Mouse (Mus musculus): ENCODE data around the gene Ulk4.

The Ulk4 gene

DNA sequence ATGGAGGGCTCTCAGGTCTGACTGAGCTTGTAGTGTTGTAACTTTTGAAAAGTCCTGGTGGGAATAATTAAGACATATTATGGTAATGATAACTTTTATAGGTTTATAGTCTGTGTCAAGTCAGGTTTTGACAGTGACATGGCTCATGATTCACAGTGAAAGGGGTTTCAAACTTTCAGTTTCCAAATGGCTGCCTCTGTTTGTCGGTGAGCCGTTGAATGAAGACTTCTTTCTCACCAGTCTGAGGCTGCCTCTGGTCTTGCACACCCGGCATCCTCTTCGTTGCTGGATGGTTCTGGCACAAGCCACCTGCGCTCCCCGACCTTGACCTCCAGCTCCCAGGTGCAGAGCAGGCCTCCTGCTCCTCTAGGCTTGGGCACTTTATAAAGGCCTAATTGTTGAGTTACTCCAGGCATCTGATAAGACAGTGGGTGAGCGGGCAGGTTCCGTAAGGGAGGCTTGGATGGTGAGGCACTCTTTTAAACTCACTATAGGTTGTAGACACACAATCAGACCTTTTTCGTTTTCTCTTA, 22.3 kb upstream of the Ulk4 start:
- DNase-seq = no peak

GRCm38 (mm10) chr9:121298411-121299091, 21.6 kb upstream of the Ulk4 start:
- peak; percentile 70 for DNase-seq

DNA sequence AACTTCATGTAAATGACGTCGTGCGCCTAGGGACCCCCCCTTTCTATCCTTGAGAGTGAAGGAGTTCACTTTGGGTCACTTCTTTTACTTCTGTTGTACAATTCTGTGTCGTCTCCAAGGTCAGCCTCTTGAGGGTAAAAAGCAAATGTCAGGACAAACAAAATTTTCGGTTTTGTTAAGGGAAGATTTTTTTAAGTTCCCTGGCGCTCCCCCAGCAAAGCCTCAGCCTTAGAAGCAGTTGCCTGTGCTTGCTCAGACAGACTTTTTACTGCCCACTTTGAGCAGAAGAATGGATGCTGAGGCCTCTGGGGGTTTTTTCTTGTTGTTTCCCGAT, 21.0 kb upstream of the Ulk4 start:
- DNase-seq = no peak

DNA sequence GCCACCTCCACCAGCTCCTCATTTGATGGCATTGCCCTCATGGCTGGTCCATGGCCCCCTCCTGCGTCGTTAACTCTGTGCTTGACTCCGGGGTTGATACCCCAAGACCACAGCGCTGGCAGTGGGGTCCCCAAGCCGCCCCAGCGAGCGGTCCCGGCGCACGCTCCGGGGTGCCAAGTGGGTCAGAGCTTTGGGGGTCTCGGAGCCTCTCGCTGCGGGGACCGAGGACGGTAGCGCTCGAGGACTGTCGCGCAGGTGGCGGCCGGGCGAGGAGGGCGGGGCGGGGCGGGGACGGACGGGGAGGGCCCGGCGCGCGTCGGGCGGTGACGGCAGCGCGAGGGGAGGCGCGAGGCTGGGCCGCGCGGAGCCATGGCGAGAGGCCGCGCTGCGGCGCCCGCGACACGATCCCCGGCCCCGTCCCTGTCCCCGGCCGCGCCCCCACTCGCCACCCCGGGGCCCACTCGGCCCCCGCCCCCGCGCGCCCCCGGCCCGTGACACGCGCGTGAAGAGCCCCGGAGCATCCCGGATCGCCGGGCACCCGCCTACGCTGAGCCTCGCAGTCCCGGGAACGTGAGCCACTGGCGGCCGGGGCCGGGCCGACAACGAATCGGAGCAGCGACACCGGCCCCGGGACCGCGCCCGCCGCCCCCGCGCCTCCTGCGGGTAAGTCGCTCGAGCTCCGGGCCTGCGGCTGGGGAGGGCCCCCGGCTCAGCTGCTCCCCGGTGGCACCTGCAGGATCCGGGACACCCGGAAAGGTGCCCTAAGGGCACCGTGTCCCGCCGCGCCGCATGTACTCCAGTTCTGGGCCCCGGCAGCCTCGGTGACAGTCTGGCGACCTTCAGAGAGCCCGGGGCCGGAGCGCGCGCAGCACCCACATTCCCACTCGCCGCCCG, 20.4 kb upstream of the Ulk4 start, which contains the start of gene Trak1:
Gene Trak1 (plus strand): TSS at position 332 of the 894 bp plus-strand sequence.
- DNase-seq = peak; percentile 82

DNA sequence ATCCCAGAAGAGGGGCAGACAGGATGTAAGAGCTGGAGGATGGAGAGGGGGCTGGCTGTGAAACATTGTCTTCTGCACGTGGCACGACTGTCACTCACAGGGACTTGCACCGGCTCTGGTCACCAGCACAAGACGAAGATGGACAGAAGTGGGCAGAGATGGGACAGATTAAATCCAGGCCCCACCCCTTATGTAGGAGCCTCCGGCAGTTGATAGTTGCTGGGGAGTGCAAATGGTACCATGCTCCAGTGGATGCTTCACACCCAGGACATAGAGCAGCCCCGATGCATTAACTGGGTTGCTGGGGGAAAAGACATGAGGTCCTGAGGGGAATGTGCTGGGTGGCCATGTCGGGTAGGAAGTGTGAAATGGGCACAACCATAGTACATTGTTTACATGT, 18.2 kb upstream of the Ulk4 start:
- no peak for DNase-seq

DNA sequence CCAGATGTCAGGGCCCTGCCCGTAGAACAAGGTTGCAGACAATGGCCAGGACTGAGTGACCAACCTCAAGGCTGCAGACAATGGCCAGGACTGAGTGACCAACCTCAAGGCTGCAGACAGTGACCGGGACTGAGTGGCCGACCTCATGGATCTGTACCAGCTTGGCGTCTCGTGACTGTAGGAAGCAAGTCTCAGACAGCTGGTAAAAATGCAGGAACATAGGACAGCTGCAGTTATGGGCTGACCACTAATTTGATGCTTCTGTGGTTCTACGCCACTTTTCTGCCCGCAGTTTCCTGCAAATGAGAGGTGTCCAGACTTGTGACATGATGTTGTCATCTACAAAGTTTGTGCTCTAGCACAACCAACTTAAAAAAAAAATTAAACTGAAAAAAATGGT, 16.2 kb upstream of the Ulk4 start:
- DNase-seq = no peak

DNA sequence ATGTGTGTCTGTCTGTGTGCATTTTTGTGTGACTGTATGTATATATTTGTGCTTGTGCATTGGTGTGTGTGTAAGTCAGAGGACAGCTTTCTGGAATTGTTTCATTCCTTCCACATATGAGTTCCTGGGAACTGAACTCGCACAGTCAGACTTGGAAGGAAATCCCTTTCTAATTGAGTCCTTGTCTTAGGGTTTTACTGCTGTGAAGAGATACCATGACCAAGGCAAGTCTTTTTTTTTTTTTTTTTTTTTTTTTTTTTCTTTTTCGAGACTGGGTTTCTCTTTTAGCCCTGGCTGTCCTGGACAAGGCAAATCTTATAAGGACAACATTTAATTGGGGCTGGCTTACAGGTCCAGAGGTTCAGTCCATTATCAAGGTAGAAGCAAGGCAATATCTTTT, 14.3 kb upstream of the Ulk4 start:
- no peak for DNase-seq

DNA sequence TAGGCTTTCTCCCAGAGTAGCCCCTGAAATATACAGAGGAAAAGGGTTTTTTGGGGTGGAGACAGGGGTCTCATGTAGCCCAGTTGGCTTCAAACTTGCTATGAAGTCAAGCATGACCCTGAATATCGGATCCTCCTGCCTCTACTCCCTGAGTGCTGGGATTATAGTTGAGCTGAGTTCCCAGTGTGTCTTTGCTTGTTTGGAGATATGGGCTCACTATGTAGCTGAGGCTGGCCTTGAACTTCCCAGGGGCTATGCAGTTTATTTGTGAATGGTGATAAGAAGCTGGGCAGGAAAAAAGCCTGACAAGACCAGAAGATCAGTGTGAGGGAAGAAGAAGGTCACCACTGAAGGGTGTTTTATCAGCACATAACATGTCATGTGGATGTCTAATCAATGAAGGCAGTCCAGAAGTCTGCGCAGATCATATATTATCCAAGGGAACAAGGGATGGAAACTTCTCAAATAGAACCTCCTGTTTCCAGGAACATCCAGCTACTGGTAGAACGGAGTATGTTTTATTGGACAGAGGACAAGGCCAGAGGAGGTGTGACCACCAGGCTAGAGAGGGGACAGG, 9.4 kb upstream of the Ulk4 start:
- DNase-seq = no peak

DNA sequence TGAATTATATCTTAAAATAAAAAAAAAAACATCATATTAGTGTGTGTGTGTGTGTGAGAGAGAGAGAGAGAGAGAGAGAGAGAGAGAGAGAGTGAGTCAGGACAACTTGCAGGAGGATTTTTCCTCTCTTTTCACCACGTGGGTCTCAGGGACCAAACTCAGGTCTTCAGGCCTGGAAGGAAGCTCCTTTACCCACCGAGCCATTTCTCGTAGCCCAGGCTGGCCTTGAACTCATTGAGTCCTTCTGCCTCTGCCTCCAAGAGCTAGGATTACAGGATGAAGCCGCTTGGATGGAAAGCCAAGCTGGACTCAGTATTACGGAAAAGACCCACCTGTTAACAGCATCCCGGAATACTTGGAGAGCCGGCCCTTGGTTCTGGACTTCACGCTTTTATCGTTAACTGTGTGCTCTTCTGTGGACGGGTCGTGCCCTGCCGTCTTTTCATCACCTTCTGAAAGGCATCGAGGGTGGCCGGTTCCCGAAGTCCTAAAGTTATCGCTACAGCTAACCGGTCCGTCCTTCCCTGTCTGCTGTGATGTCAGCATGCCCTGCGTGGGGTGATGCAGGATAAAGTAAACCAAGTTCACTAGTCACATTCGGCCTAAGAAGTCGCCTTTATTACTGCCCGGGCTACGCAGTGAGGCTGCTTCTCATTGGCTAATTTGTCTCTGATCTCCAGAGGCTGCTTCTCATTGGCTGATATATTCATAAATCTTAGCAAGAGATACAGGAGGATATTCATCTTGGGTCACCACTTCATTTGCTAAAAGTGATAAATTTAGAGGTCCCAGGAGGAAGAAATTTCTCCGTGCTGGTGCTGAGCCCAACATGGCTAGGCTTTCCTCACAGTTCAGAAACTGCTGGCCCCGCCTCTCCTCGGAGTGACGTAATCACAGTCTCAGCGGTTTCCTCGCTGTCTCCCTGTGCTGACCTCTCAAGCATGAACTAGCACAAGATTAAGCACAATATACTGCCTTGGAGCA, 8.6 kb upstream of the Ulk4 start:
- peak; percentile 78 for DNase-seq

- peak; percentile 79 for DNase-seq
Observed at GRCm38 (mm10) chr9:121284422-121284821, 7.4 kb upstream of the Ulk4 start.

DNA sequence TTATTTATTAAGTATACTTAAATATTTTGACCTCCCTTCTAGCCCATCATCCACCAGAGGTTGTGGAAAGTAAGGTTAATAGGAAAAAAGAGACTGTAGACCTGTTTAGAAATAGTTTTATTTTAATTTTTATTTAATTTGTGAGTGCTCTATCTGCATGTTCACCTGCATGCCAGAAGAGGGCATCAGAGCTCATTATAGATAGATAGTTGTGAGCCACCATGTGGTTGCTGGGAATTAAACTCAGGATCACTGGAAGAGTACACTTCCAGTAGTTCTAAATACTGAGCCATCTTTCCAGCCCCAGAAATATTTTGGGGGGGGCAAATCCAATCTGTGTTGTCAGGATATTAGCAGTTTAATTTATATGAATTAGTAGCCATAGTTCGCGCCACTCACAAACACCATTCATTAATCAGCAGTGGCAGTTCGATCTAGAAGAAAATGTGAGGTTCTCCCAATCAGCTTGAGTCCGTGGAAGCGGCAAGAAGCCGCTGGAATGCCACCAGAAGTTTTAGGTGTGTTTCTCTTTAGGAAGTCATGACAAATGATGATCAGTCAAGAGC, 6.7 kb upstream of the Ulk4 start:
- no peak for DNase-seq

DNA sequence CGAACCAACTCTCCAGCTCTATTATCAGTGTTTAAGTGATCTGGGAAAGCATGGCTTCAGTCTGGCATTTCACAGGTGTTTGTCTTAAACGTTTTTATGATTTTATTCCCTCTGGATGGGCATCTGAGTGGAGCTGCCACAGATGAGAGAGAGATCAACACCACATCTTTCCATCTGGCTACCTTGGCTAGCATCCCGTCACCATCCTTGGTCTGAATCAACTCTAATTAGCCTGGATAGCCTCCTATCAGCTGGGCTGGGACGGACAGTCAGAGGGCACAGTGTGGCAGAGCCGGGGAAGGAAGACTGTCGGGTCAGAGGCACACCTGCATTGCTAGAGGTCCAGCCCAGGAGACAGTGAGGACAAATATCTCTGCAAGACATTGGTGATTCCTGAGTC, 4.9 kb upstream of the Ulk4 start:
- DNase-seq = no peak

DNA sequence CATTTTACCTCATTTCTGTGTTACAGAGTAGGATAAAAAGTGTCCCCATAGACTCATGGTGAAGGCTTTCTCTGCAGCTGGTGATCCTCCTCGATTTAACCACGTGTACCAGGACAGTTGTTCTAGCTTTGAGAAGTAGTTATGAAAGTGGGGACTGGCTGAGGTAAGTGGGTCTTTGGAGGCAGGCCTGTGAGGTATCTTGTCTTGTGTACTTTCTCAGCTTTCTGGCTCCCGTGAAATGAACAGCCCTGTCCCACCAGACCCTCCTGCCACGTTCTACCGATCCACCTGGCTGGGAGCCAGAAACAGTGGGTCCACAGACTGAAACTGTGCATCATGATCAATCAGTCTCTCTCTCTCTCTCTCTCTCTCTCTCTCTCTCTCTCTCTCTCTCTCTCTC, 2.2 kb upstream of the Ulk4 start:
- DNase-seq = no peak

DNA sequence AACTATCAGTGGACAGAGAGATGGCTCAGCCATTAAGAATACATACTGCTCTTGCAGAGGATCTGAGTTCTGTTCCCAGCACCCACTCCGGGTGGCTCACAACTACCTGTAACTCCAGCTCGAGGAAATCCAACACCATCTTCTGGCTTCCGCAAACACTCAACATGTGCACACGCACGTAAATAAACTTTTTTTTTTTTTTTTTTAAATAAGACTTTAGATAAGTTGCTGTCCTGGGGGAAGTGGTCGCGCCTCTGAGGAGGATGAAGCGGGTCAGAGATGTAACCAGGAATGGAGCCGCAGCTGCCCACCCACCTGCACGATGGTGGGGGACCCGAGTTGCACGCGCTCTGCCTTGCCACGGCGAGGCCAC, 266 bp downstream of the Ulk4 start:
- no peak for DNase-seq

GRCm38 (mm10) chr9:121271561-121271960, 5.4 kb downstream of the Ulk4 start:
- DNase-seq = no peak

DNA sequence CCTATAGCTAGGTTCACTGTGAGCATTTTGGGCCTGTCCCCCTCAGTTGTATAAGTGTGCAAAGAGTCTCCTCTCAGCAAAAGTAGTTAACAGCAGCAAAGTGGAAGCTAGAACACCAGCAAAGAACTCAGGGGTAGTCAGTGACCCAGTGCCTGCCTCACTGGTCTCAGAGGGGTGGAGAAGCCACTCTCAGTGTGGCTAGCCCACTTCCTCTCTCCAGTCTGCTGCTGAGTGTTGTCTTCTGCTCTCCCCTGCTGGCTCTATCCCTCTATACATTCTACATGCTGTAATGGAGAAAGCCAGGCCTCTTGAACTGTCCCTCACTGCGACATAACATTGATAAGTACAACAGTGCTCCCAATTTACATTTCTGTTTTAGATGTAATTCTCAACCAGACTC, 5.8 kb downstream of the Ulk4 start:
- DNase-seq = peak; percentile 36

- DNase-seq = no peak
Observed at GRCm38 (mm10) chr9:121265307-121265706, 11.7 kb downstream of the Ulk4 start.

DNA sequence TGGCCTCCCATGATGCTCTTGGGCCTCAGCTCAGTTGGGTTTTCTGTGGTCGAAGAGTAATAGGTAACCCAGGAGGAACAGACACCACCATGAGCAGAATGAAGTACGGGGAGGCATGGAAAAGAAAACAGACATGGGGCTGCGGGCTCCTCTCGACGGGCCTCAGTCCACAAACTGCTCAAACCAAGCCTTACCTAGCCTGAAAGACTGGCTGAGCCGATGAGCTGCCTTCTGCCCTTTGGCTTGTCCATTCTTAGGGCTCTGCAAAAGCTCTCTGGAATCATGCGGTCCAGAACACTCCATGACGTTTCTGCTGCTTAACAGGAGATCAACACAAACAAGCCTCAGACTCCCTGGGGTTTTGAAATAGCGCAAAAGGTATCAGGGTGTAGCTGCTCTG, 19.9 kb downstream of the Ulk4 start:
- no peak for DNase-seq

GRCm38 (mm10) chr9:121254761-121255160, 22.2 kb downstream of the Ulk4 start:
- DNase-seq = no peak

GRCm38 (mm10) chr9:121253983-121254382, 23.0 kb downstream of the Ulk4 start:
- DNase-seq = no peak

DNA sequence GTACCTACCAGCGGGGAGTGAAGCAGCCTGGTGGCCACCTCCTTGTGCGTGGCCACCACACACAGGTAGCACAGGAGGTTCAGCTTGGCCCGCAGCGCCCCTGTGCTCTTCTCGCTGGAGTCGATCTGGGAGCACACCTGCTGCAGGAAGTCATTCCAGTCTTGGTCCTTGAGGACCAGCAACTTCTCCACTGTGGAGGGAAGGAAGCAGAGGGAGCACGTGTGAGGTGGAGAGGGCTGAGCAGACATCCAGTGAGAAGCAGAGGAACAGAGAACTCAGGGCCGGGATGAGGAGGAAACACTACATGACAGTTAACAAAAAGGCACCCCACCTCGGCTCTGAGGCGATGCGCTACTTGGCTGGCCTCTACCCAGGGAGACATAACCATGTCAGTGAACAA, 26.1 kb downstream of the Ulk4 start:
- no peak for DNase-seq

DNA sequence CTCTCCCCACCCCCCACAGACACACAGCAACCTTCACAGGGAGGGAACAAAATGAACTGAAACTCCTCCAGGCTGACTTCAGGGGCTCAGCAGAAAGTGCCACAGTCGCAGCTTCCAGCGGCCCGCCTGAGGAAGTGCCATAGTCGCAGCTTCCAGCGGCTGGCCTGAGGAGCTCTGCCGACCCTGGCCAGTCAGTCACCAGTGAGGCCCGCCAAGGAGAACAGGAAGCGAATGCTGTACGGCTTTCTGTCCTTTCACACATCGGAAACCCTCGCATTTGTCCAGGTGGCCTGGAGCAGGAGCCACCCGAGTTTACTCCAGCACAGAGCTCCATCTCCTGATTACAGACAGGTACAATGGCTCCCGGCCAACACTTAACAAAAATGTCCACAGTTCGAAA, 27.2 kb downstream of the Ulk4 start:
- DNase-seq = no peak
